Mouse (Mus musculus): ENCODE measurements around the gene Ppp1r36. TPM values are rescaled to one million over a fixed set of nuclear protein-coding genes. Genes with fewer than 3 reads are reported as not detected.

The Ppp1r36 gene
- total and polyA plus RNA-seq, 2 experiments from 2014 or later, result 0.27 to 2.0 TPM

GRCm38 (mm10) chr12:76482446-76482845 is 65.1 kb downstream of the Ppp1r36 start:
- WGBS, result 84% methylated on average over 2 of the region's 2 CpGs

DNA sequence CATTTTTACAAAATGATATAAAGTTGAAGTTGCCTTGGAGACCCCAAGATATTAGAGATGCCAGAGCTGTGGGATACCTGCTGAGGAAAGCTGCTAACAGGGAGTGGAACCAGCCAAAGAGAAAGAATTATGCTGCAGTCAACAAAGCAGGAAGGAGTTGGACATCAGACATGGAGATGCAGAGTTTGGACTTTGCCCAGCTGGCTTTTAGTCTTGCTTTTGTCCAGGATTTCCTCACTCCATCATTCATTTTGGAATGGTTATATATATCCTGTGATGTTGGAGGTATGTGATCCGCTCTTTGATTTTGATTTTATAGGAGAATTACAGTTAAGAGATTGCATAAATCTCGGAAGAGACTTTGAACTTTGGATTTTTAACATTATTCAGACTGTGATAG is 65.6 kb downstream of the Ppp1r36 start:
- Histone ChIP-seq H3K4me3 (ENCODE audit: low read depth, low read length) (no peak overlapping the region), H3K36me3 (ENCODE audit: insufficient read depth, low read length) (no peaks in the 10 kb centered on the region), H3K9me3 (ENCODE audit: low read length) (no peaks in the 10 kb centered on the region), H3K27ac (ENCODE audit: low read depth, low read length) (no peak overlapping the region), H3K4me2 (ENCODE audit: low read depth, low read length, poor library complexity, severe bottlenecking) (no peak overlapping the region), H3K9ac (replicated peaks; ENCODE audit: low read length, poor library complexity, severe bottlenecking) (no peak overlapping the region), H3K27me3 (ENCODE audit: insufficient read depth, low read length) (no peaks in the 10 kb centered on the region), H3K4me1 (ENCODE audit: insufficient read depth, low read length) (no peaks in the 10 kb centered on the region)
- no peak for TF ChIP-seq CTCF (IDR thresholded peaks at IDR 0.05)
- WGBS, result 94% methylated on average over 2 of the region's 2 CpGs
- ATAC-seq (ENCODE audit: low FRiP score) (no peak), DNase-seq (ENCODE audit: low spot score) (no peak)

More at GRCm38 (mm10) chr12:76482446-76482845, 65.1 kb downstream of the Ppp1r36 start:
- Histone ChIP-seq H3K9me3 (ENCODE audit: low read length) (no peaks in the 10 kb centered on the region), H3K27me3 (ENCODE audit: insufficient read depth, low read length) (no peaks in the 10 kb centered on the region), H3K27ac (ENCODE audit: low read depth, low read length) (no peak overlapping the region), H3K4me2 (ENCODE audit: low read depth, low read length, poor library complexity, severe bottlenecking) (no peak overlapping the region), H3K36me3 (ENCODE audit: insufficient read depth, low read length) (no peaks in the 10 kb centered on the region), H3K9ac (replicated peaks; ENCODE audit: low read length, poor library complexity, severe bottlenecking) (no peak overlapping the region), H3K4me1 (ENCODE audit: insufficient read depth, low read length) (no peaks in the 10 kb centered on the region), H3K4me3 (ENCODE audit: low read depth, low read length) (no peak overlapping the region)
- ATAC-seq (ENCODE audit: low FRiP score), result no peak
- no peak for TF ChIP-seq CTCF (IDR thresholded peaks at IDR 0.05)
- DNase-seq (ENCODE audit: low spot score), result no peak

- Histone ChIP-seq H3K9ac (replicated peaks; ENCODE audit: low read length, poor library complexity, severe bottlenecking) (no peak overlapping the region), H3K4me2 (ENCODE audit: low read depth, low read length, poor library complexity, severe bottlenecking) (no peak overlapping the region), H3K27me3 (ENCODE audit: insufficient read depth, low read length) (no peaks in the 10 kb centered on the region), H3K9me3 (ENCODE audit: low read length) (no peaks in the 10 kb centered on the region), H3K4me3 (ENCODE audit: low read depth, low read length) (no peak overlapping the region), H3K27ac (ENCODE audit: low read depth, low read length) (no peak overlapping the region), H3K4me1 (ENCODE audit: insufficient read depth, low read length) (no peaks in the 10 kb centered on the region), H3K36me3 (ENCODE audit: insufficient read depth, low read length) (no peaks in the 10 kb centered on the region)
- DNase-seq (ENCODE audit: low spot score) (no peak), ATAC-seq (ENCODE audit: low FRiP score) (no peak)
- 54% methylated on average over 4 of the region's 4 CpGs for WGBS
- no peak for TF ChIP-seq CTCF (IDR thresholded peaks at IDR 0.05)
These were observed 67.5 kb downstream of the Ppp1r36 start for GRCm38 (mm10) chr12:76484881-76485280.

DNA sequence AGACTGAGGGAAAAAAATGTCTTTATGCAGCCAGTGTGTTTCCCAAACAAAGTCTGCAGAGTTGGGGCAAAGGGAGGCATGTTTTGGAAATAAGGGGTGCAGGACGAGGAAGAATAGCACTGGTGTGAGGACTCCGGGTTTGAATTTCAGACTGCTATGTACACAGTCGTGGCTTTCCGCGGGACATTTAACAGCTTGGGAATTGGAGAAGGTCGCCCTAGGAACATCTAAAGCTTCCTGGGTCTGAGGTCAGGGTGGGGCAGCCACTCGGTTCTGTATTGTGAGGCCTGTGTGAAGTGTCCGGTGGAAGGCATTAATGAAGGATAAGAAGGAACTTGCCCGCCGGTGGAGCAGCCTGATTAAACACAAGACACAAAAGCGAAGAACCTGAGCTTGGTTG is 68.0 kb downstream of the Ppp1r36 start:
- WGBS, result 51% methylated on average over 11 of the region's 11 CpGs
- Histone ChIP-seq H3K4me1 (ENCODE audit: insufficient read depth, low read length) (no peaks in the 10 kb centered on the region), H3K27me3 (ENCODE audit: insufficient read depth, low read length) (no peaks in the 10 kb centered on the region), H3K9me3 (ENCODE audit: low read length) (no peaks in the 10 kb centered on the region), H3K9ac (replicated peaks; ENCODE audit: low read length, poor library complexity, severe bottlenecking) (no peak overlapping the region), H3K4me3 (ENCODE audit: low read depth, low read length) (no peak overlapping the region), H3K4me2 (ENCODE audit: low read depth, low read length, poor library complexity, severe bottlenecking) (no peak overlapping the region), H3K27ac (ENCODE audit: low read depth, low read length) (no peak overlapping the region), H3K36me3 (ENCODE audit: insufficient read depth, low read length) (no peaks in the 10 kb centered on the region)
- no peak for TF ChIP-seq CTCF (IDR thresholded peaks at IDR 0.05)
- DNase-seq (ENCODE audit: low spot score) (no peak), ATAC-seq (ENCODE audit: low FRiP score) (no peak)

DNA sequence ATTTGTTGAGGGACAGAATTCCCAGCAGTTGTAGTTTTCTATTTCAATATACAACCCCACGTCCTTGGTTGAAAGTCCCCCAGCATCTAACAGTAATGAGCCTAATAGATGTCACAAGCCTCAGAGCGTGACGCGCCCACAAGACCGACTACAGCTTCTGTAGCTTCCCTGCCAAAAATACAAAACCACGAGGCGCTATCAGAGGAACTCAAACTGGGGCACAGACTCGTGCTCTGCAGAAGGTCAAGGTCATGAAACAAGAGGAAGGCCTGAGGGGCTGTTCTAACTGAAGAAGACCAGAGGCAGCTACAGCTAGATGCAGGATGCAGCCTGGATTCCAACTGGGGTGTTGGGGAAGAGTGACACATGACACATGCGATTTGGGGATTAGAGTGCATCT is 69.6 kb downstream of the Ppp1r36 start:
- no peak overlapping the region for H3K4me2 ChIP-seq (ENCODE audit: low read depth, low read length, poor library complexity, severe bottlenecking)
- WGBS, result 80% methylated on average over 9 of the region's 9 CpGs
- DNase-seq (ENCODE audit: low spot score) (no peak), ATAC-seq (ENCODE audit: low FRiP score) (no peak)
- H3K9me3 ChIP-seq (ENCODE audit: low read length), result no peaks in the 10 kb centered on the region
- no peak overlapping the region for H3K27ac ChIP-seq (ENCODE audit: low read depth, low read length)
- H3K4me3 ChIP-seq (ENCODE audit: low read depth, low read length), result no peak overlapping the region
- no peaks in the 10 kb centered on the region for H3K36me3 ChIP-seq (ENCODE audit: insufficient read depth, low read length)
- no peak overlapping the region for H3K9ac ChIP-seq (replicated peaks; ENCODE audit: low read length, poor library complexity, severe bottlenecking)
- TF ChIP-seq CTCF (IDR thresholded peaks at IDR 0.05), result no peak
- no peaks in the 10 kb centered on the region for H3K4me1 ChIP-seq (ENCODE audit: insufficient read depth, low read length)
- no peaks in the 10 kb centered on the region for H3K27me3 ChIP-seq (ENCODE audit: insufficient read depth, low read length)

Other genes with a start within 250 kb of the Ppp1r36 start
- gene Esr2, start 240.3 kb upstream of the Ppp1r36 start, total RNA-seq (2014; rRNA removed), result 0.19 and 0.44 TPM in 2 replicates
- 0.20 and 0.25 TPM in 2 replicates for gene Esr2, start 240.3 kb upstream of the Ppp1r36 start, polyA plus RNA-seq (2015; fragmentation: Nextera tagmentation; extraction: Ambion mirVana)
- gene Tex21, start 170.8 kb upstream of the Ppp1r36 start, total RNA-seq (2014; rRNA removed), result not detected in 2 replicates
- gene Tex21, start 170.8 kb upstream of the Ppp1r36 start, polyA plus RNA-seq (2015; fragmentation: Nextera tagmentation; extraction: Ambion mirVana), result not detected in 2 replicates
- gene Mthfd1, start 162.2 kb upstream of the Ppp1r36 start, total RNA-seq (2014; rRNA removed), result 23.7 and 25.6 TPM in 2 replicates
- gene Mthfd1, start 162.2 kb upstream of the Ppp1r36 start, polyA plus RNA-seq (2015; fragmentation: Nextera tagmentation; extraction: Ambion mirVana), result 25.1 and 26.7 TPM in 2 replicates
- gene Akap5, start 92.6 kb upstream of the Ppp1r36 start, total RNA-seq (2014; rRNA removed), result 17.2 and 18.0 TPM in 2 replicates
- gene Akap5, start 92.6 kb upstream of the Ppp1r36 start, polyA plus RNA-seq (2015; fragmentation: Nextera tagmentation; extraction: Ambion mirVana), result 9.4 and 10.7 TPM in 2 replicates
- 19.9 and 24.4 TPM in 2 replicates for gene Zbtb25, start 47.9 kb upstream of the Ppp1r36 start, total RNA-seq (2014; rRNA removed)
- gene Zbtb25, start 47.9 kb upstream of the Ppp1r36 start, polyA plus RNA-seq (2015; fragmentation: Nextera tagmentation; extraction: Ambion mirVana), result 10.9 and 11.5 TPM in 2 replicates
- 2.9 and 3.4 TPM in 2 replicates for gene Zbtb1, start 47.3 kb upstream of the Ppp1r36 start, total RNA-seq (2014; rRNA removed)
- gene Zbtb1, start 47.3 kb upstream of the Ppp1r36 start, polyA plus RNA-seq (2015; fragmentation: Nextera tagmentation; extraction: Ambion mirVana), result 1.7 and 1.9 TPM in 2 replicates
- 10.2 and 13.6 TPM in 2 replicates for gene Hspa2, start 13.4 kb upstream of the Ppp1r36 start, total RNA-seq (2014; rRNA removed)
- gene Hspa2, start 13.4 kb upstream of the Ppp1r36 start, polyA plus RNA-seq (2015; fragmentation: Nextera tagmentation; extraction: Ambion mirVana), result 7.6 and 8.8 TPM in 2 replicates
- 6.2 and 8.4 TPM in 2 replicates for gene Plekhg3, start 113.4 kb downstream of the Ppp1r36 start, total RNA-seq (2014; rRNA removed)
- gene Plekhg3, start 113.4 kb downstream of the Ppp1r36 start, polyA plus RNA-seq (2015; fragmentation: Nextera tagmentation; extraction: Ambion mirVana), result 0.71 and 1.2 TPM in 2 replicates